Mouse (Mus musculus): ENCODE measurements around the gene Coa3. TPM values are rescaled to one million over a fixed set of nuclear protein-coding genes. Genes with fewer than 3 reads are reported as not detected.

Gene Coa3
- polyA plus RNA-seq, 1 experiment, result 540 TPM

GRCm38 (mm10) chr11:101282896-101283295 is 4.0 kb upstream of the Coa3 start:
- Histone ChIP-seq H3K27me3 (replicated peaks; ENCODE audit: control insufficient read depth, insufficient read depth, low read length) (no peaks in the 10 kb centered on the region), H3K4me3 (ENCODE audit: insufficient read depth, low read depth, low read length) (no peak overlapping the region), H3K4me1 (ENCODE audit: control insufficient read depth, insufficient read depth, low read length) (peaks cover 26% of the 10 kb centered on the region), H3K27ac (ENCODE audit: insufficient read depth, low read depth, low read length) (peak overlapping the region; percentile 91), H3K36me3 (ENCODE audit: control insufficient read depth, insufficient read depth, low read length) (peaks cover 4% of the 10 kb centered on the region)
- TF ChIP-seq CTCF (conservative IDR thresholded peaks at IDR 0.05; ENCODE audit: insufficient read depth, insufficient read length, low read depth, low read length), result no peak
- no peak for TF ChIP-seq POLR2A (IDR thresholded peaks at IDR 0.05; ENCODE audit: low read depth, low read length)
- 34% methylated on average over 5 of the region's 5 CpGs for WGBS
- no peak for DNase-seq

- Histone ChIP-seq H3K27ac (ENCODE audit: insufficient read depth, low read depth, low read length) (peak overlapping the region; percentile 39), H3K4me3 (ENCODE audit: insufficient read depth, low read depth, low read length) (no peak overlapping the region), H3K4me1 (ENCODE audit: control insufficient read depth, insufficient read depth, low read length) (peaks cover 41% of the 10 kb centered on the region), H3K27me3 (replicated peaks; ENCODE audit: control insufficient read depth, insufficient read depth, low read length) (no peaks in the 10 kb centered on the region), H3K36me3 (ENCODE audit: control insufficient read depth, insufficient read depth, low read length) (no peaks in the 10 kb centered on the region; the same call in 1 of the 2 replicates)
- TF ChIP-seq CTCF (conservative IDR thresholded peaks at IDR 0.05; ENCODE audit: insufficient read depth, insufficient read length, low read depth, low read length) (no peak), POLR2A (IDR thresholded peaks at IDR 0.05; ENCODE audit: low read depth, low read length) (no peak)
- peak; percentile 70 for DNase-seq
- WGBS, result 14% methylated on average over 7 of the region's 7 CpGs
Measured at GRCm38 (mm10) chr11:101280837-101281236, 1.9 kb upstream of the Coa3 start.

- H3K27ac ChIP-seq (ENCODE audit: insufficient read depth, low read depth, low read length), result peak overlapping the region; percentile 36; the same call in 1 of the 2 replicates
- 43% methylated on average over 14 of the region's 14 CpGs for WGBS
- no peak for TF ChIP-seq POLR2A (IDR thresholded peaks at IDR 0.05; ENCODE audit: low read depth, low read length)
- TF ChIP-seq CTCF (conservative IDR thresholded peaks at IDR 0.05; ENCODE audit: insufficient read depth, insufficient read length, low read depth, low read length), result no peak
- no peak overlapping the region for H3K4me3 ChIP-seq (ENCODE audit: insufficient read depth, low read depth, low read length)
- DNase-seq, result no peak
- no peaks in the 10 kb centered on the region; the same call in 1 of the 2 replicates for H3K36me3 ChIP-seq (ENCODE audit: control insufficient read depth, insufficient read depth, low read length)
- no peaks in the 10 kb centered on the region for H3K27me3 ChIP-seq (replicated peaks; ENCODE audit: control insufficient read depth, insufficient read depth, low read length)
- H3K4me1 ChIP-seq (ENCODE audit: control insufficient read depth, insufficient read depth, low read length), result peaks cover 33% of the 10 kb centered on the region
Measured at GRCm38 (mm10) chr11:101279193-101279569, 267 bp upstream of the Coa3 start.

GRCm38 (mm10) chr11:101277381-101278222 is 1.3 kb downstream of the Coa3 start:
- peaks cover 25% of the 10 kb centered on the region for H3K4me1 ChIP-seq (ENCODE audit: control insufficient read depth, insufficient read depth, low read length)
- peak overlapping the region; percentile 77 for H3K4me3 ChIP-seq (ENCODE audit: insufficient read depth, low read depth, low read length)
- 21% methylated on average over 12 of the region's 12 CpGs for WGBS
- TF ChIP-seq CTCF (conservative IDR thresholded peaks at IDR 0.05; ENCODE audit: insufficient read depth, insufficient read length, low read depth, low read length) (no peak), POLR2A (IDR thresholded peaks at IDR 0.05; ENCODE audit: low read depth, low read length) (no peak)
- DNase-seq, result peak; percentile 96
- peak overlapping the region; percentile 89 for H3K27ac ChIP-seq (ENCODE audit: insufficient read depth, low read depth, low read length)
- no peaks in the 10 kb centered on the region for H3K27me3 ChIP-seq (replicated peaks; ENCODE audit: control insufficient read depth, insufficient read depth, low read length)
- H3K36me3 ChIP-seq (ENCODE audit: control insufficient read depth, insufficient read depth, low read length), result no peaks in the 10 kb centered on the region; the same call in 1 of the 2 replicates

- H3K4me1 ChIP-seq (ENCODE audit: control insufficient read depth, insufficient read depth, low read length), result peaks cover 25% of the 10 kb centered on the region
- TF ChIP-seq POLR2A (IDR thresholded peaks at IDR 0.05; ENCODE audit: low read depth, low read length), result no peak
- TF ChIP-seq CTCF (conservative IDR thresholded peaks at IDR 0.05; ENCODE audit: insufficient read depth, insufficient read length, low read depth, low read length), result no peak
- WGBS, result 44% methylated on average over 27 of the region's 27 CpGs
- no peaks in the 10 kb centered on the region for H3K27me3 ChIP-seq (replicated peaks; ENCODE audit: control insufficient read depth, insufficient read depth, low read length)
- peak overlapping the region; percentile 89 for H3K27ac ChIP-seq (ENCODE audit: insufficient read depth, low read depth, low read length)
- no peak overlapping the region for H3K4me3 ChIP-seq (ENCODE audit: insufficient read depth, low read depth, low read length)
- peak; percentile 54 for DNase-seq
- H3K36me3 ChIP-seq (ENCODE audit: control insufficient read depth, insufficient read depth, low read length), result no peaks in the 10 kb centered on the region; the same call in 1 of the 2 replicates
Measured at GRCm38 (mm10) chr11:101276319-101277070, 2.4 kb downstream of the Coa3 start.

GRCm38 (mm10) chr11:101275309-101275708 is 3.6 kb downstream of the Coa3 start:
- DNase-seq, result no peak
- Histone ChIP-seq H3K4me3 (ENCODE audit: insufficient read depth, low read depth, low read length) (no peak overlapping the region), H3K27me3 (replicated peaks; ENCODE audit: control insufficient read depth, insufficient read depth, low read length) (no peaks in the 10 kb centered on the region), H3K36me3 (ENCODE audit: control insufficient read depth, insufficient read depth, low read length) (no peaks in the 10 kb centered on the region; the same call in 1 of the 2 replicates), H3K4me1 (ENCODE audit: control insufficient read depth, insufficient read depth, low read length) (peaks cover 21% of the 10 kb centered on the region), H3K27ac (ENCODE audit: insufficient read depth, low read depth, low read length) (peak overlapping the region; percentile 58)
- WGBS, result 69% methylated on average over 4 of the region's 4 CpGs
- no peak for TF ChIP-seq POLR2A (IDR thresholded peaks at IDR 0.05; ENCODE audit: low read depth, low read length)
- no peak for TF ChIP-seq CTCF (conservative IDR thresholded peaks at IDR 0.05; ENCODE audit: insufficient read depth, insufficient read length, low read depth, low read length)

GRCm38 (mm10) chr11:101272446-101272845 is 6.5 kb downstream of the Coa3 start:
- Histone ChIP-seq H3K4me3 (ENCODE audit: insufficient read depth, low read depth, low read length) (no peak overlapping the region), H3K27ac (ENCODE audit: insufficient read depth, low read depth, low read length) (no peak overlapping the region), H3K4me1 (ENCODE audit: control insufficient read depth, insufficient read depth, low read length) (peaks cover 19% of the 10 kb centered on the region), H3K36me3 (ENCODE audit: control insufficient read depth, insufficient read depth, low read length) (no peaks in the 10 kb centered on the region; the same call in 1 of the 2 replicates), H3K27me3 (replicated peaks; ENCODE audit: control insufficient read depth, insufficient read depth, low read length) (no peaks in the 10 kb centered on the region)
- DNase-seq, result no peak
- WGBS, result 77% methylated on average over 3 of the region's 3 CpGs
- TF ChIP-seq CTCF (conservative IDR thresholded peaks at IDR 0.05; ENCODE audit: insufficient read depth, insufficient read length, low read depth, low read length) (no peak), POLR2A (IDR thresholded peaks at IDR 0.05; ENCODE audit: low read depth, low read length) (no peak)
